Mouse (Mus musculus): ENCODE measurements around the gene Cmtm1.
A peak's percentile ranks its signal among the peaks of the same experiment; 100 is the strongest.
"Not testable (repeated sequence)": the region's sequence is repeated elsewhere in the genome, so short reads cannot be mapped to it uniquely, and the experiment has no call there.

Cmtm1 gene

GRCm38 (mm10) chr8:104309441-104310155 lies at the start of gene Cmtm1, which contains the start of gene Gm45711:
Gene Cmtm1 (minus strand): TSS chr8:104310145.
Gene Gm45711 (minus strand): TSS chr8:104310081.
- not testable (repeated sequence) for DNase-seq (ENCODE audit: low read depth, low spot score)

GRCm38 (mm10) chr8:104358637-104359036 lies 48.7 kb upstream of the Cmtm1 start:
- no peak for DNase-seq (ENCODE audit: low read depth, low spot score)

GRCm38 (mm10) chr8:104354504-104354903 lies 44.6 kb upstream of the Cmtm1 start:
- no peak for DNase-seq (ENCODE audit: low read depth, low spot score)

GRCm38 (mm10) chr8:104353186-104353585 lies 43.2 kb upstream of the Cmtm1 start:
- DNase-seq (ENCODE audit: low read depth, low spot score) = no peak

GRCm38 (mm10) chr8:104350047-104350446 lies 40.1 kb upstream of the Cmtm1 start:
- no peak for DNase-seq (ENCODE audit: low read depth, low spot score)

- no peak for DNase-seq (ENCODE audit: low read depth, low spot score)
Measured at GRCm38 (mm10) chr8:104348971-104349370, 39.0 kb upstream of the Cmtm1 start.

GRCm38 (mm10) chr8:104346706-104347105 lies 36.8 kb upstream of the Cmtm1 start:
- DNase-seq (ENCODE audit: low read depth, low spot score) = no peak

- no peak for DNase-seq (ENCODE audit: low read depth, low spot score)
Measured at GRCm38 (mm10) chr8:104344622-104345021, 34.7 kb upstream of the Cmtm1 start.

GRCm38 (mm10) chr8:104343957-104344356 lies 34.0 kb upstream of the Cmtm1 start:
- DNase-seq (ENCODE audit: low read depth, low spot score) = peak; percentile 84

- no peak for DNase-seq (ENCODE audit: low read depth, low spot score)
Measured at GRCm38 (mm10) chr8:104342426-104342825, 32.5 kb upstream of the Cmtm1 start.

- no peak for DNase-seq (ENCODE audit: low read depth, low spot score)
Measured at GRCm38 (mm10) chr8:104341678-104342077, 31.7 kb upstream of the Cmtm1 start.

GRCm38 (mm10) chr8:104341106-104341561 lies 31.2 kb upstream of the Cmtm1 start:
- DNase-seq (ENCODE audit: low read depth, low spot score) = peak; percentile 87

- peak; percentile 82 for DNase-seq (ENCODE audit: low read depth, low spot score)
Measured at GRCm38 (mm10) chr8:104340233-104341105, 30.5 kb upstream of the Cmtm1 start.

GRCm38 (mm10) chr8:104339983-104340232 lies 30.0 kb upstream of the Cmtm1 start:
- no peak for DNase-seq (ENCODE audit: low read depth, low spot score)

- peak; percentile 26 for DNase-seq (ENCODE audit: low read depth, low spot score)
Measured at GRCm38 (mm10) chr8:104339229-104339982, 29.5 kb upstream of the Cmtm1 start, which contains the start of gene Cmtm3. Gene Cmtm3 (plus strand): TSS chr8:104339410.

- peak; percentile 24 for DNase-seq (ENCODE audit: low read depth, low spot score)
Measured at GRCm38 (mm10) chr8:104337890-104338289, 27.9 kb upstream of the Cmtm1 start.

- no peak for DNase-seq (ENCODE audit: low read depth, low spot score)
Measured at GRCm38 (mm10) chr8:104336806-104337205, 26.9 kb upstream of the Cmtm1 start.

- DNase-seq (ENCODE audit: low read depth, low spot score) = no peak
Measured at GRCm38 (mm10) chr8:104334196-104334595, 24.3 kb upstream of the Cmtm1 start.

- DNase-seq (ENCODE audit: low read depth, low spot score) = no peak
Measured at GRCm38 (mm10) chr8:104333786-104334185, 23.8 kb upstream of the Cmtm1 start.

GRCm38 (mm10) chr8:104332665-104333631 lies 23.0 kb upstream of the Cmtm1 start:
- no peak for DNase-seq (ENCODE audit: low read depth, low spot score)

GRCm38 (mm10) chr8:104321930-104322329 lies 12.0 kb upstream of the Cmtm1 start, which contains the start of gene Cmtm2b:
Gene Cmtm2b (plus strand): TSS chr8:104322230.
- DNase-seq (ENCODE audit: low read depth, low spot score) = not testable (repeated sequence)
